Mouse (Mus musculus): Measurements from ENCODE around the gene Kat2a. TPM values are rescaled to one million over a fixed set of nuclear protein-coding genes. Genes with fewer than 3 reads are reported as not detected.

The Kat2a gene
- total RNA-seq (2021) = 10 to 100 TPM; 32.0 to 43.8 TPM
- long read RNA-seq, experiment 1, transcript Kat2a-201 (18 exons, 3,043 nt) = major isoform, 15 of 38 reads
- long read RNA-seq, experiment 1, transcript Kat2a-202 (18 exons, 3,046 nt) = minor isoform, 8 of 38 reads
- long read RNA-seq, experiment 1, transcript Kat2a-204 (18 exons, 2,946 nt) = minor isoform, 5 of 38 reads
- long read RNA-seq, experiment 1, partial matches to known transcripts = 2 of 38 reads
- long read RNA-seq, experiment 1, other reads (novel, unspliced or antisense) = 8 of 38 reads
- long read RNA-seq, experiment 2, transcript Kat2a-201 (18 exons, 3,043 nt) = major isoform, 12 of 20 reads
- long read RNA-seq, experiment 2, partial matches to known transcripts = 3 of 20 reads
- long read RNA-seq, experiment 2, other reads (novel, unspliced or antisense) = 3 of 20 reads

DNA sequence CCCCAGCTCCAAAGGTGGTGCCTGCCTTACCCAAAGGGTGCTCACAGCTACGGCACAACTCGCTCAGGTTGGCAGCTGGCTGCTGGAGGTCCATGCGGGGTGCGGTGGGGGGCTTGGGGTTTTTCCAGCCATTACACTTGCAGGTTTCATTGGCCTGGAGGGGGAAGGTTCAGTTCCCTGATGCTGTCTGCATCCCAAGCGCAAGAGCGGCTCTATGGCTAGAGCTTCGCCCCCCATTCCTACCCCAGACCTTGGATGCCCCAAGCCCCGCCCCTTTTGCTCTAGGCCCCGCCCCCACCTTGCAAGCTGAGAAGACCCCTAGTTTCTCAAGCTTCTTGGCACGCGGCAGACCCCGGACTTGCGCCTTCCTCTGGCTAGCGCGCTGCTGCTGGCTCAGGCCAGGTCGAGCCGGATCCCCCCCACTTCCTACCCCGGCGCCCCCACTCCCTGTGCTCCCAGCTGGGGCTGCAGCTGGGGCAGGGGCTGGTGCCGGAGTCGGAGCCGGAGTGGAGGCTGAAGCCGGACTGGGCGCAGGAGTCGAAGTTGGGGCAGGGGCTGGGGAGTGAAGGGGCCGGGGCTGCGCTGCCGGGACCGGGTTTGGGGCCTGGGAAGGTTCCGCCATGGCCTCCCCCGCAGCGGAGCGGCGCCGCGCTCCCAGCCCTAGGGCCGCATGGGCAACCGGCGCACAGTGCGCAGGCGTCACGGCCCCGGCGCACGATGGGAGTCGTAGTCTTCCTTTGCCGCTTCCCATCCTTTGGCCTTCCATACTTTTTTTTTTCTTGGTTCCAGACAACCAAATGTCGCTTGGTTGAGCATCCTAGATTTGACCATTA, at the start of gene Kat2a:
TSS of gene Kat2a (minus strand) at position 683 of the 833 bp plus-strand sequence.
- peak; percentile 80 to 85 for DNase-seq (ENCODE audit: low spot score in 2 of 2)

DNA sequence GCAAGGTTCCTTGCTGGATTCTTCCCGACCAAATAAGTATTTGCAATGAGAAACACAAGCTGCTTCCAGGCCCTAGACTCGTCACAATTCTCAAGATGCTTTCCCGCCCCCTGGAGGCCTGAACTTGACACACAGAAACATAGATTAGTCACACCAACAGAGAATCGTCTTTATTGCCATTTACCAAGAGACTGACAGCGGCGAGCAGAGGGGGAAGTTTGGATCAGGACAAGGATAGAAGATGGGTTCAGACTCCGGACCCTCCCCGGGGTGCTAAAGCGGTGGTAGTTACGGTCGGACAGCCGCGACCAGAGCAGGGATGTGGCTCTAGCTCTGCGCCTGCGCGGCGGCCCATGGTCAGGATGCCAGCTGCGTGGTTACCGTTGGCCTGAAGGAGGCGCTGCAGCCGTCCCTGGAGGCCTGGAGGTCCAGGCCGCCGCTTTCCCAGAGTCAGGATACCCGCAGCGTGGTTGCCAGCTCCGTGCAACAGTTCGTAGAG, 49.3 kb upstream of the Kat2a start:
- DNase-seq (ENCODE audit: low spot score in 2 of 2) = peak; percentile 87 to 90

DNA sequence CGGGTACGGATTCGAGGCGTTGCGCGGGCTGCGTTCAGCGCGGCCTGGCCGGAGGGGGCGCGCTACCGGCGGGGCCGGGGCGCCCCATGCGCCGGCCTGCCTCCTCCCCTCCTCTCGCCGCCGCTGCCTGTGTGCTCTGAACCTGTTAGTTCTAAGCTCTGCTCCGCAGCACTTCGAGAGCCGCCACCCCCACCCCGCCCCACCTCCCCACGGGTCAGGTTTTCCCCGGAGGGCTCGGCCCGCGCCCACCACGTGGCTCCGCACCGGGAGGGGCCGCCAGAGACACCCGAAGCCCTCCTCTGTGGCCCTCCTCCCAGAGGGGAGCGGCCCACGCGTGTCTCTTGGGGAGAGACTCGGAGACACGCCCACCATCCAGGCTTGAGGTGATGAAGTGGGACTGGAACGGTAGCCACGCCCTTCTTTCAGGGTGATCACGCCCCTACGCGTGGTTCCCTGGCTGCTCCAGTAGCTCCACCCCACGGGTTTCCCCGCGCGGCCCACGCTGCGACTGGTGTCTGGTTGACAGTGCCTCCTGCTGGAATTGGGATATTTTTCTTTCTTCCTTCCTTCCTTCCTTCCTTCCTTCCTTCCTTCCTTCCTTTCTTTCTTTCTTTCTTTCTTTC, 47.5 kb upstream of the Kat2a start, which contains the start of gene Kcnh4:
TSS of gene Kcnh4 (minus strand) at position 332 of the 623 bp plus-strand sequence.
- no peak for DNase-seq (ENCODE audit: low spot score in 2 of 2)

DNA sequence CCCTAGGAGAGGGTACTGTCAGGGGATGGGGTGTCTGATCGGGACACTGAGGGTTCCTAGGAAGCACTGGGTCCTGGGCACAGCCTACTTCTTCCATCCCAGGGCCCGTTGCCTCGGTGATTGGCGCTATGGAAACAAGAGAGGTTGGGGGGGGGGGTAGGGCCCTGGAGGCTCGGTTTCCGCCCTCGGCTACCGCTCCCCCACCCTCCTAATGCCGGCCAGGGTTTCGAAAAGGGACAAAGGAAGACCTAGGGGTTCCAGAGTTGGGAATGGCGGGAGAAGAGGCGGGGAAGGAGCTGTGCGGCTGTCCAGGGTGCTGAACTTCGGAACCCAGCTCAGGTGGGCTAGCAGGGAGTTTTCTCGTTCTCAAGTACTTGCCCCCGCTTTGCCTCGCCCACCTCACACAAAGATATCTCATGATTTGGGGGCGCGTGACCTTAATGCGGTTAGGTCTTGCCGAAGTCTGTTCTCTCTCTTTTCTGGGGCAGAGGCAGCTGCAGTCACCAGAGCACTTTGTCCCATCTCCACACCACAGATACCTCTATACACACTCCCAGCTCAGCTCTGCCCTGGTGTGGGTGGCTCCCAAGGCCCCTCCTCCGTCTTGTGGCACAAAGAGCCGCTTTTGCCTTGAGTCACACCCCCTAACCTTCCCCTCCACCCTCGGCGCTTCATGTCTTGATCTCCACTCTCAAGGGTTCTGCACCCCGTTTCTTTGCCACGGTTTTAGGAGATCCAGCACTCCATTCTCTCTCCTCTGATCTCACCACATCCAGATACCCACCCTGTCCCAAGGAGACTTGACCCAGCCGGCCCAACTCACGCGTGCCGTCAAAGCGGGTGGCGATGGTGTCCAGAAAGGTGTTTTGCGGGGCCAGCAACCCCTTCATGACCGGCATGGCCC, 46.7 kb upstream of the Kat2a start:
- peak; percentile 45 to 63 for DNase-seq (ENCODE audit: low spot score in 2 of 2)

DNA sequence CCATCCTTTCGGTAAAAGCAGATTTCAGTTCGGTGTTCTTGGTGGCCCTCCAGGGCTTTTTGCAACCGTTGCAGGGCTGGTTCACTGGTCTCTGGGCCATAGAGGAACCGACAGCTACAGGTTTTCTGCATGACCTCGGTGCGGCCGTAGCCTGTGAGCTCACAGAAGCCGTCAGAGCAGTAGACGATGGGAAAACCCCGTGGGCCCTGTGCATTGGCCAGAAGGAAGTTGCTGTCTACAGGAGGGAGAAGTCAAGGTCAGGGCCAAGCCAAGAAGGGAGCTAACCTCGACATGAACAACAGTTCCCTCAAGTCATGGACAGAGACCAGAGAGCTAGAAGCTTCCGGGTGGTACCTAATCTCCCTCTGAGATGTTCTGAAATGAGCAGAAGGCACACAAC, 45.3 kb upstream of the Kat2a start:
- no peak for DNase-seq (ENCODE audit: low spot score in 2 of 2)

DNA sequence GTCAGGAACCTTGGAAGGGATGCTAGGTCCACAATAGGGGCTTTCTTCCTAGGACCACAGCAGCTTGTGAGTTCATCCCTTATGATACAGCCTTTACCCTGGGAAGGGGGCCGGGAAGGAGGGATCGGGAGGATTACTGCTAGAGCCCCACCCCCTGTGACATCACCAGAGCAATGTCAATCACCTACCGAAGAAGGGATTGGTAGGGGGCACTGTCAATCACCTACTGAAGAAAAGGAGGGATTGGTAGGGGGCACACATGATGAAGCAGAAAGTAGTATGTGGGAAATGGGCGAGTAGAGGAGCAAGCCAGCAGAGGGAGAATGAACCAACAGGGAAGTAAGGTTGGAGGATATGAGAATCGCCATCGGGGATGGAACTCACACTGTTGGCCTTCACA, 44.2 kb upstream of the Kat2a start:
- no peak for DNase-seq (ENCODE audit: low spot score in 2 of 2)

DNA sequence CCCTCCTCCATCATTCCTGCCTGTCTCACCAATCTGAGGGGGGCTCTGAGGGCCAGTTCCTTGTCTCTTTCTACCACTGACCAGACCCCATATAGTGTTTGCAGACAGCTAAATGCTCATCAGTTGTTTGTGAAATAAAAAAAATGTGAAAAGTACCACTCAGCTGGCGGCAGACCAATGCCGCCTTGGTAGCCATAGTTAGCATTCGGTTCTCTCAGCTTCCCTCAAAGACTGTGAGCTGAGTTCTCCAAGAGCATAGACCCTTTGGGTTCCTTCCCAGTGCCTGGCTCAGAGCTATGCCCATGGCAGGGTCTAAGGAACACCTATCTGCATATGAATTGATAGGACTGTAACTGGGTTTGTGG, 42.4 kb upstream of the Kat2a start:
- no peak for DNase-seq (ENCODE audit: low spot score in 2 of 2)

DNA sequence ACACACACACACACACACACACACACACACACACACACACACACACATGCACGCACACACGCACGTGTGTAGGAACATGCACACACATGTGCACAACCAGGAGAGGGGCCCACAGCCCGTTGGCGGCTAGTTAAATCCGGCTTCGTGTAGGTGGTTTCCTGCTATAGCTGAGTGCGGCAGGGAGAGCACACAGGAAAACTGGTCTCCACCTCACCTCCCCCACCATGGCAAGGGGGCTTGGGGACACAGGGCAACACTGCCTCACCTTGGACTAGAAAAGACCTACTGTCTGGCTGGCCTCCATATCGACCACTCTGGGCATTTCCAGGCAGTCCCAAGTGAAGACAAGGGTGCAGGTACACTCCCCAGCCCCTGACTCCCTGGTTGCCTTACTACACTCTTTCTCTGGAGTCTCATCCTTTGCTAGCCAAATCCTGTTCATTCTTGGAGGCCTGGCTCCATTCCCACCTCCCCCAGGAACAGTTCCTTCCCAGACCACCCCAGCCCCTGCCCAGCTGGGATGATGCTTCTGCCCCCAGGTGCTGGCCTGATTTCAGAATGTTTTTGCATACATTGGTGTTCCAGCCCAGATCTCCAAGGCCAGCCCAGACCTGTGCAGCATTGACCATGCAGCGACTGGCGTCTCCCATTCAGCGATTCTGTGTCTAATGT, 41.9 kb upstream of the Kat2a start:
- DNase-seq (ENCODE audit: low spot score in 2 of 2) = no peak

DNA sequence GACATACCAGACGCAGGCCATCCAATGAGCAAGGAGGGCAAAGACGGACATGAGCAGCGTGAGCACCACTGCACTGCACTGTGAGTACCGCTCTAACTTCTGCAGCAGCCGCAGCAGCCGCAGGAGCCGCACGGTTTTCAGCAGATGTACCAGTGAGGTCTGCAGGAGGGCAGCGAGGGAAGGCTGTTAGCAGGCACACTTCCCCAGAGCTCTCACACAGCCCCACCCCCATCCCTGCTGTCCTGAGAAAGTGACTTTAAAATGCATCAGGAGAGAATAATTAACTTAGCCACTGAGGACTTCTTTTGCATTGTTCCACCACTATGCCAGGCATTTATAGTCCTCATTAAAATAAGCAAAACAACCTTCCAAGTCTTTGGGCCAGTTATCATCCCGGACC, 40.0 kb upstream of the Kat2a start:
- no peak for DNase-seq (ENCODE audit: low spot score in 2 of 2)

DNA sequence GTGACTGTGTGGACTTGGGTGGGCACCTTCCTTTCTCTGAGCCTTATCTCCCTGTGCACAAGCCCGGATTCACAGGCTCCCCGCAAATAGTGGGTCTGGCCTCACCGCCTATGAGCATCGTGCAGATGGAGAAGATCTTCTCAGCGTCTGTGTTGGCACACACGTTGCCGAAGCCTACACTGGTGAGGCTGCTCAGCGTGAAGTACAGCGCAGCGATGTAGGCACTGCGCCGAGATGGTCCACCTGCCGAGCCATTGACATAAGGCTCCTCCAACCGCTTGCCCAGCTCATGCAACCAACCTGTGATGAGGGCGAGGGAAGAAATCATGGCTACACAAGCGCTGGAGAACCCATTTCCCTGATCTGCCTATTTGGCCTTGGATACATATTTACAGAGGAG, 37.9 kb upstream of the Kat2a start:
- DNase-seq (ENCODE audit: low spot score in 2 of 2) = no peak

DNA sequence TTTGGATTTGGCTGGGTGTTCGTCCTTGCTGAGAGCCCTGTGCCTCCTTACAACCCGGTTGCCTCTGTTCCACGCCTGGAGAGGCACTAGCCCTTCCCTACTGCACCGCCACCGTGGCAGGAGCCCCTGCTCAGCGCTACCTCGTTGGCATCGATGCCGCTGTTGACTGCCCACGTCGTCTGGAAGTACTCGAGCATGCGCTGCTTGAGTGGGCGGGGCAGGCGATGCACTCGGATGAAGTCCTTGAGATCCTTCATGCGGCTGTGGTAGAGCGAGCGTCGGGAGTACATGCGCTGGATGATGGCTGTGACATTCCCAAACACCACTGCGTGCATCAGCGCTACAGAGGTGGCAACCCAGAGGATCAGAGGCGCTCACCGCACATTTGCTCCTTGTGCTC, 37.2 kb upstream of the Kat2a start:
- DNase-seq (ENCODE audit: low spot score in 2 of 2) = no peak

DNA sequence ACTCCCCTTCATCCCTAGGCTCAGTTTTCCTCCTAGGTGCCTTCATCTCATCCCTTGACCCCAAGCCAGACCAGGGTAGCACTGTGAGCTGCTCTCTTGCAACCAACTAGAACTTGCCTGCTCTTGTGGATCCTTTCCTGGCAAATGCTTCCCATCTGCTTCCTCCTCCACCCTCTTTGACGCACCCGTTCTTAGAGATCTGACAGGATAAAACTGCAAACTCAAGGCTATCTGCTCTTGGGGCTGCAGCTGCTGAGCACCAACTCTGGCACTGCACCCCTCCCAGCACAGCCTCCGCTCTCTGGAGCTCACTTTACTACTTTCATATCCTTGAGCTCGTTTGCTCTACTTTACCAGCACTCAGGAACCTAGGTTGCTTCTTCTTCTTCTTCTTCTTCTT, 36.4 kb upstream of the Kat2a start:
- no peak for DNase-seq (ENCODE audit: low spot score in 2 of 2)

DNA sequence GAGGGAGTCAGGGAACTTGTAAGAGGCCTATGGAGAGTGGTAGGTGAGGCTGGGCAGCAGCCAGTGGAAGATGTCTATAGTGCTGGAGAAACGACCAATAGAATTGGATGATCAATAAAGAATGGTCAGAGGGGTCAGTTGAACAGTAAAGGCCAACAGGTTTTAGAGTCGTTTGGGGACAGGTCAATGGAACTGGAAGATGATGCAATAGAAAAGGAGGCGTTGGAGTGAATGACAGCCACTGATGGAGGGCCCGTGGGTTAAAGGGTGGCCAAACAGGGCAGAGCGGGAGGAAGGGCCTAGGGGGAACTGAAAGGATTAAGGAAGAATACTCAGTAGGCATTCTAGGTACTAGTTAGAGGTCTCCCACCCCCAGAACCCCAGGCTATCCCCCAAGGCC, 34.8 kb upstream of the Kat2a start:
- no peak for DNase-seq (ENCODE audit: low spot score in 2 of 2)

DNA sequence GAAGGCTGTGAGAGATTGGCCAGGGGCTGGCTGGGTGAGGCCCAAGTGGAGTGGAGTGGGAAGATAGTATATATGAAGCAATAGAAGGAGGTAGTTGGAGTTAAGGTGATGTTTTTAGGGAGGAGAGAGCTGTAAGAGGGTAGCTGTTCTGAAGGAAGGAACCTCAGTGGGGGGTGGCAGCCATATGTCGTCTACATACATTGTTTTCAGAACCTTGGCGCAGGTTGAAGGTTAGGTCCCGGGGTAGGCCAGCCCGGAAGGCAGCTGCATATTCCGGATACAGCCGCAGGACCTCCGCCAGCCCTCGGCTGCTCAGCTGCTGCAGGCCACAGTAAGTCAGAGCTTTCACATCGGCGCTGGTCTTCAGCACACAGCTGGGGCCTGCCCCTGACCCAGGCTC, 34.3 kb upstream of the Kat2a start:
- DNase-seq (ENCODE audit: low spot score in 2 of 2) = no peak

DNA sequence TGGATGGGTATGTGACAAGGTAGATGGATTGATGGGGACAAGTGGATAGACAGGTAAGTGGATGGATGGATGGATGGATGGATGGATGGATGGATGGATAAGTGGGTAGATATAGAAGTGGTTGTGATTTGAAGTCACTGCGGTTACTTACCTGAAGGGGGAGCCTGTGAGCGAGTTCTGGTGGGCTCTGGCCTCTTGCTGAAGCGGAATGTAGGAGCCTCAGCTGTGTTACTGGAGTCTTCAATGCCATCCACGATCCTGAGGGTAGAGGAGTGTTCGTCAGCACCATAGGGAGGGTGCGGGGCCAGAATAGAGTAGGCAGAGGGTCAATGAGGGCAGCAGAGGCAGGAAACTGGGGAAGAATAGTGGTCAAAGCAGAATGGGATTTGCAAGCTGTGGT, 32.8 kb upstream of the Kat2a start:
- DNase-seq (ENCODE audit: low spot score in 2 of 2) = peak in 1 of 2 experiments; percentile 44

DNA sequence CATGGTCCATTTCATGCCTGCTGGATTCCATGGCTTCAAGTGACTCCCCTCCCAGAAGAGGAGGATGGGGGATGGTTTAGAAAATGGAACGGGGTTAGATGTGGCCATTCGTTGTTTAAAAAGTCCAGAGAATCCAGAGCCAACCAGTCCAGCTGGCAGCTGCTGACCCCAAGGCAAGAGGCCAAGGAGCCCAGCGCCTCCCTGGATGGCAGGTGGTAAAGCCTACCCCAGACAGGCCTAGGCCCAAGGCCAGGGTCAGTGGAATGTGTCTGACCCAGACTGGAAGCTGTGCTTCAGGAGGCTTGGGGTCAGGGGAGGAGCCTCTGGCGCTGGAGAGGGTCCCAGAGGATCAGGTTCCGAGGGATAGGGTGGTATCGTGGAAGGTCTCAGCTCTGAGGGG, 29.1 kb upstream of the Kat2a start:
- no peak for DNase-seq (ENCODE audit: low spot score in 2 of 2)

DNA sequence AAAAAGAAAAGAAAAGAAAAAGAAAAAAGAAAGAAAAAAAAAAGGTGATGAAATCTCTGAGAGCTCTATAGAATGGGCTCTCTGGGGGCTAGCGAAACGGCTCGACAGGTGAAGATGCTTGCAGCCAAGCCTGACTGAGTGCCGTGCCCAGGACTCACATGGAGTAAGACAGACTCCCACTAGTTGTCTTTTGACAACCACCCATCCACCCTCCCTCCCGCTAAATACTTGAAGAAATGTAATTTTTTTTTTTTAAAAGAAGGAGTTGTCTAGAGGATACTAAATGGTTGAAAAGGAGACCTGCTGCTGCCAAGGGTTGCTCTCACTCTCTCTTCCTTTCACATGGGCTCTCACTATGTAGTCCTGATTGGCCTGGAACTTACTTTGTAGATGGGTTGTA, 26.5 kb upstream of the Kat2a start:
- no peak for DNase-seq (ENCODE audit: low spot score in 2 of 2)

DNA sequence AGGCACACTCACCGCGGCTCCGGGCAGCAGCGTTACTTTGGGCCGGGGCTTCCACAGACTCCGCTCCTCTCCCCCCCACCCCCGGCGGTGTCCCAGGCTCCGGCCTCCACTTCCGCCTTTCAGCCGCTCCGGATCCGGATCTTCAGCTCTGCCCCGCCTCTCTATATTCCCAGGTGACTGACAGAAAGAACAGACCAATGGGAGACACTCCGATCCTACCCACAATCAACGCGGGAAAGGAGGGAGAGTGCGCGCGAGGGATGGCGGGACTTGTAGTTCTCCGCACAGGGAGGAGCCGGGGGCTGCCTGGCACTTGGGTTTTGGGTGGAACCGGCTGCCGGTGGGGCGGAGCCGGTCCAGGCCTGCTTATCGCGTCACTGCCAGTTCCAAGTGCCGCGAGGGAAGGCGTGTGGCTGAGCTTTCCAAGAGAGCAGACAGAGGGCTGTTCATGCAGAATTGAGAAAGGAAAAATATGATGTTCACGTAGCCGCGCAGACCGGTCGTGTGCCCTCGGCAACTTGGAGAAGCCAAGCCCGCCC, 25.9 kb upstream of the Kat2a start, which contains the start of gene Rab5c:
TSS of gene Rab5c (minus strand) at position 150 of the 539 bp plus-strand sequence.
- DNase-seq (ENCODE audit: low spot score in 2 of 2) = peak; percentile 93 to 94

DNA sequence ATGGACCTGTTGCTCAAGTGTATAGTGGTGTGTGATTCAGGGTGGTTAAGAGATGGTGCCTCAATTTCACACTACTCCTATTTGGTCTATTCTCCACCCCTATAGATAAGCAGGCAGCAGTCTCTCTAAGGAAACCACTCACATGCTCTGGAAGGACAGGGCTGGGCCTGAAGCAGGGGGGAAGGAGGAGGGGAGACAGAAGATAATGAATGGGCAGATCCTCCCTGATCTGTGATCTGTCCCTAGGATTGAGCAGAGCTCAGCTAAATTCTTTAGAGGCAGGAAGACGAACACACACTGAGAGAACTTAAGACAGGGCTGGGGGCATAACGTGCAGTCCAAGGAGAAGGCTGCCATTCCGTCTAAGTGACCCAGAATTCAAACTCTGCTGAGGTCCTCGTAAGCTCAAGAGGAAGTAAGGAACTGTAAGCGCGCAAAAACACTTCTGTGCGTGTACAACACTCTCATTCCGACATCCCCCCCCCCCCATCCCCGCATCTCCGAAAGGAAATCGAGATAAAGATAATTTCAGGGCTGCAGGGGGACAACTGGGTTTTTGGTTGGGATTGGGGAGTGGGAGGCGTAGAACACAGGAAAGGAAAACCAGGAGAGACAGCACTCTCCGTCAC, 25.0 kb upstream of the Kat2a start:
- no peak for DNase-seq (ENCODE audit: low spot score in 2 of 2)
